Mouse (Mus musculus) kidney, adult 2 months (tissue): ENCODE data around the gene Sptssb. TPM values are rescaled to one million over a fixed set of nuclear protein-coding genes. Genes with fewer than 3 reads are reported as not detected.

Source experiments
- DNase-seq: peaks from one replicate; pipeline ENCODE4 v3.0.0; 2021
- H3K27ac ChIP-seq: fragments of 200-500 bp; 2 replicates; pipeline ENCODE4 v1.5.1; 2012; ENCODE audit warnings: low read depth, low read length, control low read depth, inconsistent platforms; ENCODE audit not compliant: insufficient read depth
- H3K27me3 ChIP-seq: fragments of 200-500 bp; replicated peaks from 2 replicates; pipeline ENCODE4 v1.6.1; 2012; ENCODE audit warnings: mild to moderate bottlenecking, moderate library complexity, low read length, inconsistent platforms; ENCODE audit not compliant: control insufficient read depth, insufficient read depth
- H3K36me3 ChIP-seq: fragments of 200-500 bp; 2 replicates; pipeline ENCODE4 v1.6.1; 2012; ENCODE audit warnings: mild to moderate bottlenecking, moderate library complexity, low read length, inconsistent platforms; ENCODE audit not compliant: control insufficient read depth, insufficient read depth
- H3K4me1 ChIP-seq: fragments of 200-500 bp; 2 replicates; pipeline ENCODE4 v1.6.1; 2011; ENCODE audit warnings: low read length; ENCODE audit not compliant: control insufficient read depth, insufficient read depth
- H3K4me3 ChIP-seq: fragments of 200-500 bp; 2 replicates; pipeline ENCODE4 v1.5.1; 2011; ENCODE audit warnings: mild to moderate bottlenecking, low read depth, low read length, control low read depth; ENCODE audit not compliant: insufficient read depth
- CTCF ChIP-seq: fragments of 200-500 bp; conservative IDR thresholded peaks from 2 replicates; pipeline ENCODE4 v1.5.1; 2011; ENCODE audit warnings: low read depth, mild to moderate bottlenecking, control low read depth, low read length, moderate library complexity, mixed read lengths; ENCODE audit not compliant: insufficient read depth, insufficient read length
- POLR2A ChIP-seq: fragments of 200-500 bp; IDR thresholded peaks from one replicate; pipeline ENCODE4 v1.6.1; 2011; ENCODE audit warnings: low read depth, low read length, control low read depth
- WGBS: fragments of 180-500 bp; shearing (Covaris S2); methylation state at CpG from one replicate; pipeline ENCODE4 v1.1.7; 2018; 5-methylcytosine and 5-hydroxymethylcytosine counted together
- polyA plus RNA-seq: library from polyadenylated mRNA; depleted of rRNA; stranded (reverse); fragments of >200 nt; gene quantifications from 2 replicates; pipeline ENCODE4 v1.2.3, GENCODE M21; 2012

Gene Sptssb
- polyA plus RNA-seq, 1 experiment = 14.5 TPM

- WGBS = 84% methylated on average over 2 of the region's 2 CpGs
- no peaks in the 10 kb centered on the region for H3K36me3 ChIP-seq
- no peaks in the 10 kb centered on the region for H3K4me1 ChIP-seq
- 0 out of 2 replicates have a peak, but pooled peaks cover 1% of the 10 kb centered on the region for H3K27me3 ChIP-seq
- H3K27ac ChIP-seq = no peak overlapping the region
- DNase-seq = no peak
- no peak overlapping the region for H3K4me3 ChIP-seq
- TF ChIP-seq CTCF (no peak), POLR2A (no peak)
Measured at GRCm38 (mm10) chr3:69812442-69812841, 47.3 kb downstream of the Sptssb start.

- H3K27ac ChIP-seq = no peak overlapping the region
- TF ChIP-seq CTCF = no peak
- TF ChIP-seq POLR2A = no peak
- 0 out of 2 replicates have a peak, but pooled peaks cover 1% of the 10 kb centered on the region for H3K27me3 ChIP-seq
- no peaks in the 10 kb centered on the region for H3K4me1 ChIP-seq
- DNase-seq = no peak
- no peak overlapping the region for H3K4me3 ChIP-seq
- no peaks in the 10 kb centered on the region for H3K36me3 ChIP-seq
- 53% methylated on average over 7 of the region's 7 CpGs for WGBS
Measured at GRCm38 (mm10) chr3:69808479-69808878, 51.3 kb downstream of the Sptssb start.

GRCm38 (mm10) chr3:69803137-69803536, 56.6 kb downstream of the Sptssb start:
- Histone ChIP-seq H3K36me3 (no peaks in the 10 kb centered on the region), H3K4me1 (no peaks in the 10 kb centered on the region), H3K27ac (no peak overlapping the region), H3K27me3 (no peaks in the 10 kb centered on the region), H3K4me3 (no peak overlapping the region)
- no peak for DNase-seq
- WGBS = 96% methylated on average over 1 of the region's 1 CpGs
- TF ChIP-seq POLR2A = no peak
- TF ChIP-seq CTCF = no peak

- Histone ChIP-seq H3K27ac (no peak overlapping the region), H3K4me3 (no peak overlapping the region), H3K36me3 (no peaks in the 10 kb centered on the region), H3K27me3 (no peaks in the 10 kb centered on the region), H3K4me1 (no peaks in the 10 kb centered on the region)
- WGBS = 37% methylated on average over 7 of the region's 7 CpGs
- TF ChIP-seq CTCF (no peak), POLR2A (no peak)
- DNase-seq = no peak
Measured at GRCm38 (mm10) chr3:69800829-69801384, 58.8 kb downstream of the Sptssb start.

- H3K4me1 ChIP-seq = no peaks in the 10 kb centered on the region
- TF ChIP-seq CTCF (no peak), POLR2A (no peak)
- no peaks in the 10 kb centered on the region for H3K36me3 ChIP-seq
- DNase-seq = no peak
- no peak overlapping the region for H3K27ac ChIP-seq
- H3K4me3 ChIP-seq = no peak overlapping the region
- WGBS = 73% methylated on average over 1 of the region's 1 CpGs
- no peaks in the 10 kb centered on the region for H3K27me3 ChIP-seq
Measured at GRCm38 (mm10) chr3:69799096-69799495, 60.6 kb downstream of the Sptssb start.

GRCm38 (mm10) chr3:69797969-69798368, 61.8 kb downstream of the Sptssb start:
- no peaks in the 10 kb centered on the region for H3K27me3 ChIP-seq
- no peak overlapping the region for H3K27ac ChIP-seq
- H3K36me3 ChIP-seq = no peaks in the 10 kb centered on the region
- TF ChIP-seq POLR2A (no peak), CTCF (no peak)
- WGBS = 78% methylated on average over 2 of the region's 2 CpGs
- no peak for DNase-seq
- no peaks in the 10 kb centered on the region for H3K4me1 ChIP-seq
- H3K4me3 ChIP-seq = no peak overlapping the region

GRCm38 (mm10) chr3:69797533-69797932, 62.2 kb downstream of the Sptssb start:
- H3K4me1 ChIP-seq = no peaks in the 10 kb centered on the region
- H3K27me3 ChIP-seq = no peaks in the 10 kb centered on the region
- H3K27ac ChIP-seq = no peak overlapping the region
- no peak overlapping the region for H3K4me3 ChIP-seq
- TF ChIP-seq POLR2A = no peak
- no peak for TF ChIP-seq CTCF
- no peak for DNase-seq
- WGBS = 74% methylated on average over 4 of the region's 4 CpGs
- H3K36me3 ChIP-seq = no peaks in the 10 kb centered on the region
